Comparison of ENCODE assay signal across 25 mouse cellular contexts in the genomic region with DNA sequence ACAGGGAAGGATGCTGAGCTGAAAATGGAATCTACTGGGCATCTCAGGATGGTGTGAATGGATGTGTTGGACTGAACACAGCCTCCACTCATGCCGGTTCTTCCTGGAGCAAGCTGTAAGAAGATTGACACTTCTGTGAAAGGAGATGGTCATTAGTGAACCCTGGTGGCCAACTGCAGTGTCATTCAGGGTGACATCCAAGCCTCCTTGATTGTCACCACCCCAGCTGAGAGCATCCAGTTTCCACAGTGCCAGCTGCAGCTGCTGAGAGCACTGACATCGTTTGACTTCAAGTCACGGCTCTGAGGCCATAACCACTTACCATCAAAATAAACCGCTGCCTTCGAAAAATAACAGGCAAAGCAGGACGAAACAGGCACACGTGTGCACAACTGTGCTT.
A peak's percentile ranks its signal among the peaks of the same experiment; 100 is the strongest.
DNase-seq lines count a peak whose midpoint lies in the region; ATAC-seq and TF ChIP-seq lines count a peak whose summit lies in the region.
"Had no signal": no experiment of that assay in that cellular context is flagged by ENCODE, and none has a peak within 500 bp of the region (broad histone marks: within the 10 kb centered on the region; RNA-seq: fewer than 3 reads in every experiment).

No protein-coding gene starts in this region.

- TF ChIP-seq CTCF in midbrain, postnatal 0 days (IDR thresholded peaks at IDR 0.05), result peak; percentile 21; the same call in 1 of the 2 replicates

- no peak overlapping the region for H3K4me2 ChIP-seq in midbrain, embryonic 14.5 days (ENCODE audit: low read length)
- no peak overlapping the region for H3K4me2 ChIP-seq in midbrain, postnatal 0 days (ENCODE audit: low read depth, low read length, poor library complexity, severe bottlenecking)
- H3K4me2 ChIP-seq: heart, embryonic 11.5 days; hindbrain, embryonic 12.5 days; intestine, embryonic 15.5 days; limb, embryonic 13.5 days; liver, embryonic 11.5 days; lung, embryonic 15.5 days had no signal

- peak; percentile 4 for DNase-seq in layer of hippocampus, adult 9-11 months
- no peak for DNase-seq in layer of hippocampus, postnatal 10 days (ENCODE audit: low spot score in 2 of 2)
- DNase-seq in midbrain, embryonic 14.5 days, result peak; percentile 46
- DNase-seq in midbrain, postnatal 0 days (ENCODE audit: low spot score), result no peak
- no peak for DNase-seq in left cerebral cortex, adult 11 months (ENCODE audit: low spot score)
- DNase-seq in spleen, postnatal 14 days (ENCODE audit: low spot score in 2 of 2), result no peak
- DNase-seq: adrenal gland, postnatal 25 days; B cell, adult 2 months; cerebellum, adult 8-10 months; gastrocnemius, postnatal 36 days; heart, adult 18-20 months; heart, postnatal 36 days; kidney, adult 8-10 months; kidney, postnatal 4 days; lung, postnatal 36 days; thymus, postnatal 4 days had no signal

- no peak for ATAC-seq in midbrain, embryonic 14.5 days (ENCODE audit: low FRiP score, low TSS enrichment)
- no peak for ATAC-seq in midbrain, postnatal 0 days (ENCODE audit: low FRiP score)
- ATAC-seq: forebrain, embryonic 14.5 days; hindbrain, postnatal 0 days; intestine, embryonic 15.5 days had no signal

- 34% methylated on average over 7 of the region's 7 CpGs for WGBS in midbrain, embryonic 14.5 days
- WGBS in midbrain, postnatal 0 days, result 24% methylated on average over 7 of the region's 7 CpGs

- no peak overlapping the region for H3K27ac ChIP-seq in midbrain, embryonic 14.5 days (replicated peaks; ENCODE audit: low read depth, low read length)
- no peak overlapping the region for H3K27ac ChIP-seq in midbrain, postnatal 0 days (ENCODE audit: low read depth, low read length)
- H3K27ac ChIP-seq: hindbrain, embryonic 12.5 days; hindbrain, postnatal 0 days; intestine, embryonic 15.5 days; kidney, postnatal 0 days; limb, embryonic 13.5 days; lung, embryonic 15.5 days had no signal

- H3K4me1 ChIP-seq in midbrain, embryonic 14.5 days (ENCODE audit: control insufficient read depth, insufficient read depth, low read length), result no peaks in the 10 kb centered on the region
- H3K4me1 ChIP-seq in midbrain, postnatal 0 days (ENCODE audit: insufficient read depth, low read length), result no peaks in the 10 kb centered on the region
- H3K4me1 ChIP-seq: intestine, embryonic 15.5 days; limb, embryonic 13.5 days; lung, embryonic 15.5 days had no signal

- H3K9me3 ChIP-seq in midbrain, embryonic 14.5 days (ENCODE audit: control insufficient read depth, low read length), result no peaks in the 10 kb centered on the region
- no peaks in the 10 kb centered on the region for H3K9me3 ChIP-seq in midbrain, postnatal 0 days (ENCODE audit: low read length)
- H3K9me3 ChIP-seq: hindbrain, embryonic 12.5 days; intestine, embryonic 15.5 days; limb, embryonic 13.5 days; lung, embryonic 15.5 days had no signal

- H3K9ac ChIP-seq in midbrain, embryonic 14.5 days (replicated peaks; ENCODE audit: low read length), result no peak overlapping the region
- no peak overlapping the region for H3K9ac ChIP-seq in midbrain, postnatal 0 days (replicated peaks; ENCODE audit: low read length, poor library complexity, severe bottlenecking)
- H3K9ac ChIP-seq: hindbrain, embryonic 12.5 days; intestine, embryonic 15.5 days; limb, embryonic 13.5 days; lung, embryonic 15.5 days had no signal

- no peaks in the 10 kb centered on the region for H3K36me3 ChIP-seq in midbrain, embryonic 14.5 days (ENCODE audit: control insufficient read depth, insufficient read depth, low read length)
- H3K36me3 ChIP-seq in midbrain, postnatal 0 days (ENCODE audit: insufficient read depth, low read length), result no peaks in the 10 kb centered on the region
- H3K36me3 ChIP-seq: hindbrain, embryonic 12.5 days; intestine, embryonic 15.5 days; limb, embryonic 13.5 days; lung, embryonic 15.5 days had no signal

- no peaks in the 10 kb centered on the region for H3K27me3 ChIP-seq in midbrain, embryonic 14.5 days (ENCODE audit: control insufficient read depth, insufficient read depth, low read length)
- H3K27me3 ChIP-seq in midbrain, postnatal 0 days (ENCODE audit: insufficient read depth, low read length), result no peaks in the 10 kb centered on the region
- H3K27me3 ChIP-seq: hindbrain, embryonic 12.5 days; intestine, embryonic 15.5 days; lung, embryonic 15.5 days had no signal

- no peak overlapping the region for H3K4me3 ChIP-seq in midbrain, embryonic 14.5 days (replicated peaks; ENCODE audit: low read depth, low read length)
- no peak overlapping the region for H3K4me3 ChIP-seq in midbrain, postnatal 0 days (ENCODE audit: low read depth, low read length)
- H3K4me3 ChIP-seq: hindbrain, embryonic 12.5 days; intestine, embryonic 15.5 days; limb, embryonic 13.5 days; lung, embryonic 15.5 days had no signal

Comparison
In these comparisons a context has a peak if more than half of its experiments do, and no peak if none do; other contexts are left out.
1. DNase-seq: peak in layer of hippocampus, adult 9-11 months (single experiment) and midbrain, embryonic 14.5 days (single experiment); none in layer of hippocampus, postnatal 10 days (0 of 2), midbrain, postnatal 0 days (single experiment), left cerebral cortex, adult 11 months (single experiment) and spleen, postnatal 14 days (0 of 2).